8 mouse cellular contexts compared by ENCODE assay signal in genomic region chr10:22402225-22402917, GRCm38 (mm10). TPM values are rescaled to one million over a fixed set of nuclear protein-coding genes. Genes with fewer than 3 reads are reported as not detected.
A peak's percentile ranks its signal among the peaks of the same experiment; 100 is the strongest.
DNase-seq lines count a peak whose midpoint lies in the region; ATAC-seq and TF ChIP-seq lines count a peak whose summit lies in the region.
"Not testable (repeated sequence)": the region's sequence is repeated elsewhere in the genome, so short reads cannot be mapped to it uniquely, and the experiment has no call there.

No protein-coding gene starts in this region.

- peak; percentile 94 for ATAC-seq in common myeloid progenitor, adult 5-6 weeks (replicated peaks; ENCODE audit: low read depth, poor library complexity, severe bottlenecking)
- peak; percentile 76; the same call in 1 of the 2 replicates for ATAC-seq in hindbrain, embryonic 14.5 days (ENCODE audit: low FRiP score)
- ATAC-seq in lung, embryonic 14.5 days (ENCODE audit: insufficient read depth), result peak; percentile 87
- ATAC-seq in neural tube, embryonic 14.5 days (ENCODE audit: low read depth), result peak; percentile 78
- peak; percentile 85 for ATAC-seq in stomach, postnatal 0 days (ENCODE audit: low FRiP score, low TSS enrichment)

- WGBS in hindbrain, embryonic 14.5 days, result under 1% methylated on average over 8 of the region's 11 CpGs
- WGBS in lung, embryonic 14.5 days, result 0% methylated on average over 9 of the region's 11 CpGs
- WGBS in neural tube, embryonic 14.5 days, result 3% methylated on average over 9 of the region's 11 CpGs
- WGBS in stomach, postnatal 0 days, result 4% methylated on average over 9 of the region's 11 CpGs

- not testable (repeated sequence) for H3K4me1 ChIP-seq in hindbrain, embryonic 14.5 days (replicated peaks; ENCODE audit: control insufficient read depth, insufficient read depth, low read length); lung, embryonic 14.5 days (ENCODE audit: insufficient read depth); neural tube, embryonic 14.5 days (ENCODE audit: control insufficient read depth, insufficient read depth, low read length); stomach, postnatal 0 days (replicated peaks; ENCODE audit: control insufficient read depth, insufficient read depth)

- intact Hi-C loops in gastrocnemius, postnatal 14 days (cut with DNase I; ENCODE audit: low total_unique reads), result not testable (repeated sequence)

- not testable (repeated sequence) for H3K9ac ChIP-seq in hindbrain, embryonic 14.5 days; lung, embryonic 14.5 days; neural tube, embryonic 14.5 days (replicated peaks; ENCODE audit: low read depth, low read length); stomach, postnatal 0 days (ENCODE audit: low read length)

- not testable (repeated sequence) for H3K36me3 ChIP-seq in hindbrain, embryonic 14.5 days (replicated peaks; ENCODE audit: control insufficient read depth, insufficient read depth); lung, embryonic 14.5 days (ENCODE audit: insufficient read depth); neural tube, embryonic 14.5 days (ENCODE audit: control insufficient read depth, insufficient read depth, low read length); stomach, postnatal 0 days (ENCODE audit: control insufficient read depth, insufficient read depth, low read length)

- not testable (repeated sequence) for TF ChIP-seq EP300 in stomach, postnatal 0 days (optimal IDR thresholded peaks at IDR 0.05)

- not testable (repeated sequence) for H3K27ac ChIP-seq in hindbrain, embryonic 14.5 days; lung, embryonic 14.5 days (ENCODE audit: low read depth); neural tube, embryonic 14.5 days (ENCODE audit: low read depth, low read length); stomach, postnatal 0 days (replicated peaks)

- not testable (repeated sequence) for H3K9me3 ChIP-seq in hindbrain, embryonic 14.5 days (ENCODE audit: control insufficient read depth, low read length); lung, embryonic 14.5 days (ENCODE audit: low read depth, low read length); neural tube, embryonic 14.5 days (ENCODE audit: control insufficient read depth, low read length); stomach, postnatal 0 days (ENCODE audit: control insufficient read depth, low read length)

- TF ChIP-seq CTCF in lung, embryonic 14.5 days (IDR thresholded peaks at IDR 0.05; ENCODE audit: low read depth), result peak; percentile 78
- TF ChIP-seq CTCF in stomach, postnatal 0 days (IDR thresholded peaks at IDR 0.05; ENCODE audit: low read depth), result peak; percentile 76

- peak; percentile 75 for DNase-seq in CD4-positive, CD25-positive, alpha-beta regulatory T cell, adult 2 months (ENCODE audit: low read depth, low spot score)
- DNase-seq in gastrocnemius, postnatal 14 days, result peak; percentile 29
- peak; percentile 59 for DNase-seq in hindbrain, embryonic 14.5 days (ENCODE audit: low spot score)
- peak; percentile 50 to 55 for DNase-seq in layer of hippocampus, postnatal 10 days (ENCODE audit: low spot score in 2 of 2)
- DNase-seq in lung, embryonic 14.5 days, result peak; percentile 89
- peak; percentile 69 for DNase-seq in stomach, postnatal 0 days (ENCODE audit: low spot score)

- H3K27me3 ChIP-seq in hindbrain, embryonic 14.5 days (ENCODE audit: control insufficient read depth, insufficient read depth, low read length); lung, embryonic 14.5 days (ENCODE audit: insufficient read depth, low read length); neural tube, embryonic 14.5 days (ENCODE audit: control insufficient read depth, insufficient read depth, low read length); stomach, postnatal 0 days (ENCODE audit: control insufficient read depth, insufficient read depth, low read length): not testable (repeated sequence)

- H3K4me3 ChIP-seq in hindbrain, embryonic 14.5 days (replicated peaks; ENCODE audit: low read length); lung, embryonic 14.5 days (ENCODE audit: low read depth, low read length); neural tube, embryonic 14.5 days (ENCODE audit: low read depth, low read length); stomach, postnatal 0 days (ENCODE audit: low read depth, low read length): not testable (repeated sequence)

- not testable (repeated sequence) for H3K4me2 ChIP-seq in hindbrain, embryonic 14.5 days (replicated peaks); lung, embryonic 14.5 days; neural tube, embryonic 14.5 days (ENCODE audit: low read depth, low read length); stomach, postnatal 0 days (replicated peaks; ENCODE audit: low read depth)

RNA-seq across cellular contexts. Expression of gene Raet1d, which starts 42.0 kb away (rescaled TPM):
- total RNA-seq in common myeloid progenitor, adult 5-6 weeks (2017), result not detected in 2 replicates
- total RNA-seq in gastrocnemius, postnatal 14 days (2021), result not detected
- 2.0 and 2.3 TPM in 2 replicates for polyA plus RNA-seq in hindbrain, embryonic 14.5 days (2014; fragmentation: Nextera tagmentation; extraction: Ambion mirVana)
- not detected for total RNA-seq in layer of hippocampus, postnatal 10 days (2021)
- 13.7 and 14.6 TPM in 2 replicates for polyA plus RNA-seq in lung, embryonic 14.5 days (2014; fragmentation: Nextera tagmentation; extraction: Ambion mirVana)
- 0.76 and 1.7 TPM in 2 replicates for polyA plus RNA-seq in neural tube, embryonic 14.5 days (2014; fragmentation: Nextera tagmentation; extraction: Ambion mirVana)
- polyA plus RNA-seq in stomach, postnatal 0 days (2015; fragmentation: Nextera tagmentation; extraction: Ambion mirVana), result 0.97 and 1.5 TPM in 2 replicates

Comparison
In these comparisons a context has a peak if more than half of its experiments do, and no peak if none do; other contexts are left out.
1. DNase-seq: peak in every context shown above with its lines; median percentile 89 in lung, embryonic 14.5 days; 75 in CD4-positive, CD25-positive, alpha-beta regulatory T cell, adult 2 months; 69 in stomach, postnatal 0 days; 59 in hindbrain, embryonic 14.5 days; 52 in layer of hippocampus, postnatal 10 days; 29 in gastrocnemius, postnatal 14 days.